In genomic region chr6:12171189-12171588, GRCm38 (mm10) we compare ENCODE assay signal across 35 mouse cellular contexts.
"Had no signal": no experiment of that assay in that cellular context is flagged by ENCODE, and none has a peak within 500 bp of the region (broad histone marks: within the 10 kb centered on the region; RNA-seq: fewer than 3 reads in every experiment).

No protein-coding gene starts in this region.

- H3K9ac ChIP-seq: heart, embryonic 12.5 days; heart, embryonic 13.5 days; heart, embryonic 15.5 days; hindbrain, embryonic 12.5 days; hindbrain, embryonic 13.5 days; hindbrain, embryonic 14.5 days; hindbrain, embryonic 15.5 days; intestine, embryonic 15.5 days; kidney, embryonic 15.5 days had no signal

- ATAC-seq: hindbrain, embryonic 16.5 days; hindbrain, postnatal 0 days; inflammation-experienced regulatory T-cells, adult 6 months; intestine, embryonic 15.5 days; intestine, embryonic 16.5 days; intestine, postnatal 0 days had no signal

- DNase-seq: heart, postnatal 10 days; heart, postnatal 14 days; heart, postnatal 36 days; heart, postnatal 4 days; kidney, adult 11 months; kidney, adult 18-20 months; kidney, adult 2 months; kidney, adult 8-10 months; kidney, adult 9 months; kidney, postnatal 10 days; kidney, postnatal 14 days; kidney, postnatal 25 days; kidney, postnatal 36 days; kidney, postnatal 4 days; layer of hippocampus, adult 9-11 months; layer of hippocampus, postnatal 36 days had no signal

- H3K4me3 ChIP-seq: heart, embryonic 10.5 days; heart, embryonic 12.5 days; heart, embryonic 13.5 days; heart, embryonic 15.5 days; hindbrain, embryonic 10.5 days; hindbrain, embryonic 12.5 days; hindbrain, embryonic 13.5 days; hindbrain, embryonic 15.5 days; intestine, embryonic 15.5 days; kidney, embryonic 15.5 days; layer of hippocampus, adult 2 months had no signal

- H3K4me1 ChIP-seq: heart, embryonic 10.5 days; heart, embryonic 12.5 days; heart, embryonic 13.5 days; heart, embryonic 15.5 days; hindbrain, embryonic 10.5 days; hindbrain, embryonic 12.5 days; hindbrain, embryonic 13.5 days; hindbrain, embryonic 15.5 days; intestine, embryonic 15.5 days; kidney, embryonic 15.5 days had no signal

- H3K4me2 ChIP-seq: heart, embryonic 11.5 days; heart, embryonic 12.5 days; heart, embryonic 13.5 days; heart, embryonic 15.5 days; hindbrain, embryonic 12.5 days; hindbrain, embryonic 13.5 days; hindbrain, embryonic 14.5 days; hindbrain, embryonic 15.5 days; intestine, embryonic 15.5 days; kidney, embryonic 15.5 days had no signal

- H3K27me3 ChIP-seq: heart, embryonic 12.5 days; heart, embryonic 13.5 days; heart, embryonic 15.5 days; hindbrain, embryonic 12.5 days; hindbrain, embryonic 13.5 days; hindbrain, embryonic 15.5 days; intestine, embryonic 15.5 days; kidney, embryonic 15.5 days had no signal

- H3K9me3 ChIP-seq: heart, embryonic 10.5 days; heart, embryonic 12.5 days; heart, embryonic 15.5 days; hindbrain, embryonic 12.5 days; hindbrain, embryonic 13.5 days; hindbrain, embryonic 15.5 days; intestine, embryonic 15.5 days; kidney, embryonic 15.5 days had no signal

- H3K27ac ChIP-seq: heart, embryonic 10.5 days; heart, embryonic 13.5 days; heart, embryonic 15.5 days; hindbrain, embryonic 10.5 days; hindbrain, embryonic 12.5 days; hindbrain, embryonic 13.5 days; hindbrain, embryonic 14.5 days; hindbrain, embryonic 15.5 days; hindbrain, postnatal 0 days; intestine, embryonic 15.5 days; kidney, embryonic 15.5 days; kidney, postnatal 0 days; layer of hippocampus, adult 2 months had no signal

- H3K36me3 ChIP-seq: heart, embryonic 10.5 days; heart, embryonic 12.5 days; heart, embryonic 13.5 days; heart, embryonic 15.5 days; hindbrain, embryonic 10.5 days; hindbrain, embryonic 12.5 days; hindbrain, embryonic 13.5 days; hindbrain, embryonic 15.5 days; intestine, embryonic 15.5 days; kidney, embryonic 15.5 days had no signal
